In genomic region chr17:85691701-85692536, GRCm38 (mm10) we compare ENCODE assay signal across 12 mouse cellular contexts. TPM values are rescaled to one million over a fixed set of nuclear protein-coding genes. Genes with fewer than 3 reads are reported as not detected.
DNase-seq lines count a peak whose midpoint lies in the region; ATAC-seq and TF ChIP-seq lines count a peak whose summit lies in the region.
"Had no signal": no experiment of that assay in that cellular context is flagged by ENCODE, and none has a peak within 500 bp of the region (broad histone marks: within the 10 kb centered on the region; RNA-seq: fewer than 3 reads in every experiment).

No protein-coding gene starts in this region.

- peak; percentile 45 to 53 for DNase-seq in heart, postnatal 10 days
- DNase-seq in heart, adult 9 months (ENCODE audit: low spot score in 2 of 2): no peak
- DNase-seq in forebrain, postnatal 0 days: peak; percentile 80
- DNase-seq in left cerebral cortex, postnatal 14 days (ENCODE audit: low spot score in 2 of 2): no peak
- DNase-seq in frontal cortex, adult 2 months (ENCODE audit: extremely low spot score in 1 of 2, low spot score in 1 of 2): no peak
- DNase-seq: cerebellum, adult 11 months; left cerebral cortex, postnatal 4 days; thymus, postnatal 25 days had no signal

- H3K4me3 ChIP-seq in midbrain, embryonic 12.5 days: peak overlapping the region; percentile 5; the same call in 1 of the 2 replicates
- no peak overlapping the region for H3K4me3 ChIP-seq in midbrain, embryonic 13.5 days (replicated peaks)
- H3K4me3 ChIP-seq in forebrain, postnatal 0 days (ENCODE audit: low read depth, low read length): no peak overlapping the region
- peak overlapping the region; percentile 23 for H3K4me3 ChIP-seq in stomach, embryonic 16.5 days (replicated peaks; ENCODE audit: low read length)
- H3K4me3 ChIP-seq: hindbrain, embryonic 15.5 days had no signal

- WGBS in midbrain, embryonic 12.5 days: under 1% methylated on average over 43 of the region's 43 CpGs
- whole genome bisulfite sequencing in midbrain, embryonic 13.5 days: 1% methylated on average over 43 of the region's 43 CpGs
- 1% methylated on average over 43 of the region's 43 CpGs for WGBS in forebrain, postnatal 0 days
- WGBS in stomach, embryonic 16.5 days: 12% methylated on average over 43 of the region's 43 CpGs

- 0 out of 2 replicates have a peak, but pooled peaks cover 3% of the 10 kb centered on the region for H3K9me3 ChIP-seq in midbrain, embryonic 12.5 days
- no peaks in the 10 kb centered on the region for H3K9me3 ChIP-seq in midbrain, embryonic 13.5 days
- no peaks in the 10 kb centered on the region for H3K9me3 ChIP-seq in forebrain, postnatal 0 days (ENCODE audit: low read length)
- no peaks in the 10 kb centered on the region; the same call in 1 of the 2 replicates for H3K9me3 ChIP-seq in stomach, embryonic 16.5 days (replicated peaks; ENCODE audit: control insufficient read depth, low read length)
- H3K9me3 ChIP-seq: hindbrain, embryonic 15.5 days had no signal

- H3K27me3 ChIP-seq in midbrain, embryonic 12.5 days: peaks cover 96% of the 10 kb centered on the region
- peaks cover 99% of the 10 kb centered on the region for H3K27me3 ChIP-seq in midbrain, embryonic 13.5 days
- peaks cover 78% of the 10 kb centered on the region for H3K27me3 ChIP-seq in forebrain, postnatal 0 days (ENCODE audit: insufficient read depth, low read length)
- H3K27me3 ChIP-seq in stomach, embryonic 16.5 days (ENCODE audit: control insufficient read depth, insufficient read depth, low read length): peaks cover 79% of the 10 kb centered on the region

- intact Hi-C loops in heart, postnatal 10 days (cut with DNase I): no loop called here
- intact Hi-C loops in left cerebral cortex, postnatal 14 days (cut with DNase I): loop anchor here (5.0 kb wide), 1 partner anchor 110 kb away; no protein-coding TSS in a partner anchor

- no peak overlapping the region for H3K9ac ChIP-seq in midbrain, embryonic 12.5 days (replicated peaks)
- no peak overlapping the region for H3K9ac ChIP-seq in midbrain, embryonic 13.5 days (replicated peaks)
- H3K9ac ChIP-seq in forebrain, postnatal 0 days: no peak overlapping the region
- H3K9ac ChIP-seq in stomach, embryonic 16.5 days (ENCODE audit: low read length): peak overlapping the region; percentile 42
- H3K9ac ChIP-seq: hindbrain, embryonic 15.5 days had no signal

- TF ChIP-seq CTCF in forebrain, postnatal 0 days (IDR thresholded peaks at IDR 0.05; ENCODE audit: low read depth): no peak

- H3K4me2 ChIP-seq in midbrain, embryonic 12.5 days (replicated peaks): no peak overlapping the region
- no peak overlapping the region for H3K4me2 ChIP-seq in midbrain, embryonic 13.5 days (replicated peaks)
- no peak overlapping the region for H3K4me2 ChIP-seq in forebrain, postnatal 0 days (ENCODE audit: low read depth)
- H3K4me2 ChIP-seq in stomach, embryonic 16.5 days (ENCODE audit: low read depth, low read length): peak overlapping the region; percentile 3
- H3K4me2 ChIP-seq: hindbrain, embryonic 15.5 days had no signal

- H3K27ac ChIP-seq in midbrain, embryonic 12.5 days (replicated peaks): no peak overlapping the region
- no peak overlapping the region for H3K27ac ChIP-seq in midbrain, embryonic 13.5 days
- H3K27ac ChIP-seq in forebrain, postnatal 0 days (ENCODE audit: low read depth, low read length): no peak overlapping the region
- no peak overlapping the region for H3K27ac ChIP-seq in stomach, embryonic 16.5 days (ENCODE audit: low read length)
- H3K27ac ChIP-seq: hindbrain, embryonic 15.5 days had no signal

- no peak for ATAC-seq in midbrain, embryonic 12.5 days (ENCODE audit: low FRiP score, low read depth)
- no peak for ATAC-seq in midbrain, embryonic 13.5 days
- no peak for ATAC-seq in forebrain, postnatal 0 days
- no peak for ATAC-seq in stomach, embryonic 16.5 days (ENCODE audit: insufficient read depth, low FRiP score)

- H3K4me1 ChIP-seq in midbrain, embryonic 12.5 days: peaks cover 29% of the 10 kb centered on the region
- peaks cover 24% of the 10 kb centered on the region for H3K4me1 ChIP-seq in midbrain, embryonic 13.5 days (replicated peaks)
- H3K4me1 ChIP-seq in forebrain, postnatal 0 days (ENCODE audit: insufficient read depth): no peaks in the 10 kb centered on the region
- H3K4me1 ChIP-seq in stomach, embryonic 16.5 days (ENCODE audit: control insufficient read depth, insufficient read depth, low read length): peaks cover 9% of the 10 kb centered on the region

- no peaks in the 10 kb centered on the region for H3K36me3 ChIP-seq in midbrain, embryonic 12.5 days
- H3K36me3 ChIP-seq in midbrain, embryonic 13.5 days: no peaks in the 10 kb centered on the region
- H3K36me3 ChIP-seq in forebrain, postnatal 0 days (ENCODE audit: insufficient read depth): no peaks in the 10 kb centered on the region
- no peaks in the 10 kb centered on the region for H3K36me3 ChIP-seq in stomach, embryonic 16.5 days (ENCODE audit: control insufficient read depth, insufficient read depth, low read length)
- H3K36me3 ChIP-seq: hindbrain, embryonic 15.5 days had no signal

RNA-seq across cellular contexts. Expression of gene Six2, which starts 3.8 kb away (rescaled TPM):
- under 1 TPM; 0.40 to 0.48 TPM for total RNA-seq in heart, postnatal 10 days (2021)
- 3.8 and 8.8 TPM in 2 replicates for polyA plus RNA-seq in midbrain, embryonic 12.5 days (2016; fragmentation: Nextera tagmentation; extraction: Ambion mirVana)
- polyA plus RNA-seq in midbrain, embryonic 13.5 days (2015; fragmentation: Nextera tagmentation; extraction: Ambion mirVana): 0.30 and 0.31 TPM in 2 replicates
- total RNA-seq in forebrain, postnatal 0 days (2014; rRNA removed): 0.92 and 1.1 TPM in 2 replicates
- 0.39 and 0.70 TPM in 2 replicates for polyA plus RNA-seq in forebrain, postnatal 0 days (2015; fragmentation: Nextera tagmentation; extraction: Ambion mirVana)
- polyA plus RNA-seq in stomach, embryonic 16.5 days (2015; fragmentation: Nextera tagmentation; extraction: Ambion mirVana): 2.6 and 3.4 TPM in 2 replicates
- under 1 TPM; 0.53 to 0.90 TPM for total RNA-seq in left cerebral cortex, postnatal 14 days (2021)
- polyA plus RNA-seq in frontal cortex, adult 2 months (2012; rRNA removed): 0.68 and 0.69 TPM in 2 replicates

Comparison
In these comparisons a context has a peak if more than half of its experiments do, and no peak if none do; other contexts are left out.
1. DNase-seq: peak in heart, postnatal 10 days (2 of 2) and forebrain, postnatal 0 days (single experiment); none in heart, adult 9 months (0 of 2), left cerebral cortex, postnatal 14 days (0 of 2) and frontal cortex, adult 2 months (0 of 2).
2. H3K4me3 ChIP-seq: peak in midbrain, embryonic 12.5 days (single experiment) and stomach, embryonic 16.5 days (single experiment); none in midbrain, embryonic 13.5 days (single experiment) and forebrain, postnatal 0 days (single experiment).